Mouse (Mus musculus): Measurements from ENCODE around the gene Pde4c.
A peak's percentile ranks its signal among the peaks of the same experiment; 100 is the strongest.

Pde4c gene

DNA sequence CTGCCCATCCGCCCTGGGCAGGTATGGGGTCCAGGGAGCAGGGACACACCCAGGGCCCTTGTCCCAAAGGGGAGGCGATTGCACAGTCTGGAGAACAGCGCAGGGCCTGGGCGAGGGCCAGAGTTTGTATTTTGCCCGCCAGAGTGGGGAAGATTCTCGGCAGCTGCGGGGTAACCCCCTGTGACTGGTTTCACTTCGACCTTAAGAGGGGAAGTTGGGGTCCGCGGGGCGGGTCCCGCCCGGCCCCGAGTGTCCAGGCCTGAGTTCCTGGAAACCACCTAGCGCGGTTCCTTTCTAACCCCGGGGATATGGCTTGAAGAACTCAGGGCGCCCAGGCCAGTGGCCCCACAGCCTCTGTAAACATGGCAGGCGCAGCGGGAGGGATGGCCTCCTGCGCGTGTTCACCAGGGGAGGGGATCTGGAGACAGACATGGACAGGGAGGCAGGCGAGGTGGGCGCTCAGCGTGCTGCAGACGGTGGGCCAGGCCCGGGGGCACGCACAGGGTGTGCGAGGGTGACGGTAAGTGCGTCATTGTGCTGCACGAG, 44.8 kb downstream of the Pde4c start:
- DNase-seq: peak in 1 of 2 experiments; percentile 72

GRCm38 (mm10) chr8:70768956-70769355, 45.4 kb downstream of the Pde4c start:
- DNase-seq: peak; percentile 54 to 67

GRCm38 (mm10) chr8:70769359-70769758, 45.8 kb downstream of the Pde4c start:
- DNase-seq: peak; percentile 92 to 95

- no peak for DNase-seq
Measured at GRCm38 (mm10) chr8:70769858-70770257, 46.3 kb downstream of the Pde4c start.

DNA sequence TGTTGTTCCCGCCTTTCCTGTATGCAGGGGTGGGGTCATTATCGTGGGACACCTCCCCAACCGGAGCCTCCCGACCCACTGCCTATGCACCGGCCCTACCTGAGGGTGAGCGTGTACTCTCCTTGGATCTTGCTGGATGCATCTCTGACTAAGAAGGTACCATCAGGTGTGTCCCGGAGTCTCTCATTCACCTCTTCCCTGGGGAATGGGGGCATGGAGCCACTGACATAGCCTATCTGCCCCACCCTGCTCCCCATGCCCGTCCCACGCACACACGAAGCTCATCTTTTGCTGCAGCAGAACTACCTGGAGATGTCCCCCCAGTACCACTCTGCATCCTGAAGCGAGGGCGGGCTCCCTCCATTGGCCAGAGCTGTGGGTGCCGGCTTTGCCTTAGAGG, 47.2 kb downstream of the Pde4c start:
- DNase-seq: no peak

DNA sequence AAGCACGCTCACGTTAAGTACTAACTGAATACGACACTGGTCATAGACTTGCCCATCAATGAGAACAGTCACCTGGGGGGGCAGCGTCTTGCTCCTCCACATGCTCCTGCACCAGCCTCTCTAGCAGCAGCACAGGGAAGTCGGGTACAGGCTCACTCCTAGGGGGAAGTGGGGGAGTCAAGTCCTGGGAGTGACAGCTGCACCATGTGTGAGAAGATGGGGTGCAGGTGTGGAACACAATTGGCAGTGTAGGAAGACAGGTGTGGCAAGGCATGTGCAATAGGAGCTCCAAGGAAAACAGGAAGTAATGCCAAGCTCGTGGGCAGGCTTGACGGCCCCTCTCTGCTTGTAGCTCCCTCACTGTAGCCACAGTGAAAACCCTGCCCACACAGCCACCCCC, 47.7 kb downstream of the Pde4c start:
- DNase-seq: no peak

GRCm38 (mm10) chr8:70772075-70772474, 48.6 kb downstream of the Pde4c start:
- DNase-seq: no peak

DNA sequence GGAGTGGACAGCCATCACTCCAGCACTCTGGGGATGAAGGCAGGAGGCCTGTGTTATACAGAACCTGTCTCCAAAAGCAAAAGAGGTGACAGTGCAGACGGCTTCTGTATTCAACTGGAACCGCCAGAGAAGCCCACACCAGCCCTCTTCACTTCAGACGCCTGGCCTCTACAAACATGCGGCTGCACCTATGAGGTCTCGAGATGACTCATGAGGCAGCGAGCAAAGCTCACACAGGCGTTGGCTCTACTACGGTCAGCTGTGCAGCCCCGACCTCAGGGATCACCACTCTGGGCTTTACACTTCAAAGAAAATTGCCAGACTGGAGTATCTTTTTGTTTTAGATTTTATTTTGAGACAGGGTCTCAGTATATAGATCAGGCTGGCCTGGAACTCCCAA, 49.4 kb downstream of the Pde4c start:
- DNase-seq: no peak

GRCm38 (mm10) chr8:70773410-70773809, 49.9 kb downstream of the Pde4c start:
- no peak for DNase-seq

DNA sequence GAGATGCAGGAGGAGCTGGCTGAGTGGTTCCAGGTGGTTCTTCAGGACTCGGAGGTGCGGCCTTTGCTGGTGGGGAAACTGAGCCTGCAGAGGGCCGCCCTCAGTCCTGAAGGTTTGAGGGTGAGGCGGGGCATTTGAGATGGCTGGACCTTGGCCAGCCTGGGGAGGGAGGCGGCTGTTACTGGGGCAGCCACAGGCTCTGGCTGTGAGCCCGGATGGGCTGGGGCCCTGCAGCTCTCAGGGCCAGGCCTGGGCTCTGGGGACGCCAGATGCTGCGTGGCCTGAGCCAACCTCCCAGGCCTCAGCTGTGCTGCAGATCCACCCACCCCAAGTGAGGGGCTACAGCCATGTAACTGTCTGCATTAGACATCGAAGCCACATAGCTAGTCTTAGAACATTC, 50.3 kb downstream of the Pde4c start:
- DNase-seq: peak; percentile 85 to 87

DNA sequence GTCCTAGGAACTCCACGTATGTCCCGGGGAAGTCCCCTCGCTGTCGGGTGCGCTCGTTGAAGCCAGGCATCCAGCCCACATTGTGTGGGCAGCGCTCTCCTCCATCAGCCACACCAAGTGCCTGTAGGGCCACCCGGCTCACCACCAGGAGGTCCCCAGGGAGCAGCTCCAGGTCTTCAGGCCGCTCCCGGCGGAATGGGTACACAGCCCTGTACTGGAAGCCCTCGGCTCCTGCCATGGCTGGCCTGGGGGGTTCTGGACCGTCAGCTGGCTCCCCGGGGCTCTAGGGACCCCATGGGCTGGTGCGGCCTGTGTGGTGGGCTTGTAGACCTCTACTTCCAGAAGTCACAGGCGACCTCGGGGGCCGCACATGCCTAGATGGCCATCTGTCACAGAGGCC, 51.2 kb downstream of the Pde4c start:
- no peak for DNase-seq

DNA sequence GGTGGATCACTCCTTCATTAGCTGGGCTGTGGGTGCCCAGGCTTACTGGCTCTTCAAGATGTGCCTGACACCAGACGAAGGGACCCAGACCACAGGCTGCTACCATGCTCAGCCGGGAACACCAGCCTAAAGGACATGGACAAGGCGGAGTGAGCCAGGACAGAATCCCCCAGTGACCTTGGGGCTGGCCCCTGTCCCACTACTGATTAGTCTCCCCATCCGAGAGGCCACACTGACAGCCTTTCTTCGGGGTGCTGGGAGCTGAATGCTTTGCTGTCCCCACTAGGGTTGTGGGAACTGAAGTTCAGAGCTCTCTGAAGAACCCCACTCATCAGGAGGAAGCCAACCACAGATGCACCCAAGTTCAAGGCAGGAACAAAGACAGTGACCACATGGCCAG, 51.7 kb downstream of the Pde4c start:
- DNase-seq: no peak

DNA sequence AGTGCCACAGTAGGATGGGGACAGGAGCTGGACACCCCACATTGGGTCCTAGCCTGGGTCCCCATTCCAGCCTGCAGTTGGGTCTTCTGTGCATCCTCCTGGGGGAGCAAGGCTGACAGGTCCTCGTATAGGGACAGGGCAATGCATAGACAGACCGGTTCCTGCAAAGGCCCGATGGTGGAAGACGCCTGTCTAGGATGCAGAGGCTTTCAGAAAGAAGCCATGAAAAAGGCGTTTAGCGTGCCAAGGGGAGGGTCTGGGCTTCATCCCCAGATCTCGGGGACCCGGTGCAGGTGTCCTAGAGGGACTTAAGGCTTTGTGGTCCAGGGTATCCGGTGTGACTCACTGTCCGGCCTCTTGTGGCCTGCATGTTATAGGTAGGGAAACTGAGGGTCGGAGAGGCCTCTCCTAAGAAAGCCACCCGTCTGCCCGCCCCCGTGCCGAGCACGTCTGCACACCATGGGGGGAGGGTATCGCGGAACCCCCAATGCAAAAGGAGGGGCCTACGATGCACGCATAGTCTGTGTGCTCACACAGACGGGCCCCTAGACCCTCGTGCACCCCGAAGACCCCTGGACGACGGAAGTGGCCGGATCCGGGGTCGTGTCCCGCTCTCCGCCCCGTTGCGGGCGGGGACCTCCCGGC, 52.5 kb downstream of the Pde4c start:
- no peak for DNase-seq

DNA sequence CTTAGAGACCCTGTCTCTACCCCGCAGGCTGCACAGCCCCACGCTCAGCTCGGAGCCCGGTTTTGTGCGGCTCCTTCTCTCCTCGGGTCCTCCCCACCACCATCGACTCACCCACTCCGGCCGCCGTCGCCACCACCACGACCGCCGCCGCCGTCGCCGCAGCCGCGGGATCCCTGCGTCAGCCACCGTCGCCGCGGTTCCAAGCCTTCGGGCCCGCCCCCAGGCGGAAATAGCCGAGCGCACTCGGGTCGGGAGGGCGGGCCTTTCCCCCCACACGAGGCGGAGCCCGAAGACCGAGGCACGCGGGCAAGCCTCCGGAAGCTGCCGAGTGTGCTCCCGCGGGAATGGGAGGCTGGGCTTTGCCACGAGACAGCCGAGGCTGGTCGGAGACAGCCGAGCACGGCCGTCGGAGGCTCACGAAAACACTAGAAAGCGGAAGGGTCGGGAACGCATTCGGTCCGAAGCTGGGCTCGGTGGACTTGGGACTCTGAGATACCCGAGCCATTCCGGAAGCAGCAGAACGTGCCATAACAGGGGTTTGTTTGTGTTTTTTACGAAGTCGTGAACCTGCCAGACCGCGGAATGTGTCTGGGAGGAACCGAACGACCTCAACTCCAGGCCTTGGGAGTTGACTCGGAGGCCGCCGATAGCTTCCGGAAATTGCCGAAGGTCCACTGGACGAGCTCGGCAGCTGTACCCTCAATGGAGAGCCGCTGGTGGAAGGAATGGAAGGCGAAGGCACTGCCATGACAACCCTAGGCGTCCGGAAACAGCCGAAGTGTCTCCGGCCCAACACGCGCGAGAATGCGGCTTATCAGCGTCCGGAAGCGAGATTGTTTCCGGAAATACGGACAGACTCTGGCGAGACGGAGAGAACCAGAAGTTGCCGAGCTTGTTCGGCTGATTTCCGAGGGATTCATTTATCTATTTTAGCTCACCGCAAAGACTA, 53.2 kb downstream of the Pde4c start, which contains the start of gene Pik3r2:
Gene Pik3r2, minus strand, starts transcription at position 218 of the 949 bp plus-strand sequence.
- peak; percentile 95 to 97 for DNase-seq

DNA sequence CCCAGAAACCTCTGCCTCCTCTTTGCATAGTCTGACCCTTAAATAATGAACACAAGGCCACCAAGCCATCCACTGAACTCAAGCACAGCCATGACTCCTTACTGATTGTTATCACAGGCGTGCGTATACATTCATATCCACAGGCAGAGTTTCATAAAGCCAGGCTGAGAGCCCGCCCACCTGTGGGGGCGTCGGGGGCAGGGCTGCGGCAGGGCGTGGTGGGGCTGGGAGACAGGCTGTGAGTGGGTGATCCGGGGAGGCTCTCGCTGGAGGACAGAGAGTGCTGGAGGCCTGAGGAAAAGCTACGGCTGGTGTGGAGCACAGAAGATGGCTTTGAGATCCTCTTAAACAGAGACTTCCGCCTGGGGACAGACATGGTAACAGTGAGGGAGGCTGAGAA, 56.6 kb downstream of the Pde4c start:
- no peak for DNase-seq

- no peak for DNase-seq
Measured at GRCm38 (mm10) chr8:70786291-70787050, 63.0 kb downstream of the Pde4c start.

- no peak for DNase-seq
Measured at GRCm38 (mm10) chr8:70787051-70787445, 63.5 kb downstream of the Pde4c start.

GRCm38 (mm10) chr8:70787941-70788667, 64.6 kb downstream of the Pde4c start:
- DNase-seq: peak; percentile 60 to 63

- no peak for DNase-seq
Measured at GRCm38 (mm10) chr8:70789046-70789445, 65.5 kb downstream of the Pde4c start.

GRCm38 (mm10) chr8:70790846-70791245, 67.3 kb downstream of the Pde4c start:
- DNase-seq: no peak

- peak in 1 of 2 experiments; percentile 64 for DNase-seq
Measured at GRCm38 (mm10) chr8:70791294-70791701, 67.8 kb downstream of the Pde4c start.
